Mouse (Mus musculus) embryonic stem cell, embryonic (primary cell): ENCODE results near the gene Fanca.

Source experiments
- CTCF ChIA-PET, 4 experiments: fragments of 300-600 bp in 2 of 4; fragments of 350-600 bp in 2 of 4; sonication (Branson Sonifier 250); formaldehyde crosslinking; loops; one replicate each; lab custom pipeline; 2022; ENCODE audit warnings: inconsistent platforms in 2 of 4; lab: Charles Lee
- POLR2A ChIA-PET, 4 experiments: fragments of 300-600 bp in 2 of 4; fragments of 350-600 bp in 2 of 4; sonication (Branson Sonifier 250); formaldehyde crosslinking; loops; one replicate each; lab custom pipeline; 2022; ENCODE audit warnings: antibody characterized with exemption in 4 of 4, inconsistent platforms in 1 of 4; lab: Charles Lee

Fanca gene

GRCm38 (mm10) chr8:123239398-123239797 lies 79.0 kb downstream of the Fanca start:
- POLR2A ChIA-PET = interaction anchor here in 2 of 4 experiments (1.0 to 9.1 kb wide), 8 partner anchors 11 to 134 kb away, joined by 3 to 46 read pairs (median 3); partner anchors contain the start of genes Vps9d1 (in 2 of the 2), Zfp276 (in 2 of the 2), Chmp1a (in 1 of the 2) and Spata33 (in 1 of the 2)
- CTCF ChIA-PET = interaction anchor here in 3 of 4 experiments (0.5 to 0.7 kb wide), 6 partner anchors 7 to 902 kb away, joined by 3 to 9 read pairs (median 5); no protein-coding TSS in a partner anchor

GRCm38 (mm10) chr8:123235520-123236497 lies 82.6 kb downstream of the Fanca start, which contains the start of gene Spata2l:
Spata2l (minus strand) TSS chr8:123236233.
- POLR2A ChIA-PET = interaction anchor here (0.5 to 9.1 kb wide), 55 partner anchors 9 to 932 kb away, joined by 3 to 53 read pairs (median 4); partner anchors contain the start of genes Vps9d1 (in 4 of the 4), Zfp276 (in 4 of the 4), Chmp1a (in 3 of the 4) and Spata33 (in 3 of the 4)
- CTCF ChIA-PET = interaction anchor here (0.5 to 2.0 kb wide), 24 partner anchors 9 to 1624 kb away, joined by 3 to 9 read pairs (median 4); partner anchors contain the start of genes Chmp1a (in 3 of the 4), Spata33 (in 3 of the 4), Mc1r (in 2 of the 4) and Cdk10 (in 1 of the 4)

GRCm38 (mm10) chr8:123234918-123235519 lies 83.4 kb downstream of the Fanca start:
- CTCF ChIA-PET = interaction anchor here in 3 of 4 experiments (0.5 to 3.5 kb wide), 8 partner anchors 11 to 172 kb away, joined by 3 to 19 read pairs (median 6); partner anchors contain the start of genes Chmp1a (in 2 of the 3), Spata33 (in 2 of the 3) and Mc1r (in 1 of the 3)
- POLR2A ChIA-PET = interaction anchor here (0.5 to 9.1 kb wide), 35 partner anchors 9 to 711 kb away, joined by 3 to 53 read pairs (median 5); partner anchors contain the start of genes Vps9d1 (in 3 of the 4), Zfp276 (in 3 of the 4), Cdk10 (in 2 of the 4) and Chmp1a (in 2 of the 4)

GRCm38 (mm10) chr8:123233760-123234159 lies 84.6 kb downstream of the Fanca start:
- POLR2A ChIA-PET = interaction anchor here (0.5 to 9.1 kb wide), 36 partner anchors 8 to 598 kb away, joined by 3 to 53 read pairs (median 4); partner anchors contain the start of genes Vps9d1 (in 3 of the 4), Zfp276 (in 3 of the 4), Cdk10 (in 2 of the 4) and Chmp1a (in 2 of the 4)

GRCm38 (mm10) chr8:123233300-123233699 lies 85.1 kb downstream of the Fanca start:
- CTCF ChIA-PET = interaction anchor here in 3 of 4 experiments (0.6 to 3.5 kb wide), 15 partner anchors 9 to 411 kb away, joined by 3 to 19 read pairs (median 5); partner anchors contain the start of genes Chmp1a (in 1 of the 3), Mc1r (in 1 of the 3) and Spata33 (in 1 of the 3)
- POLR2A ChIA-PET = interaction anchor here (0.5 to 9.1 kb wide), 30 partner anchors 9 to 598 kb away, joined by 3 to 53 read pairs (median 5); partner anchors contain the start of genes Vps9d1 (in 3 of the 4), Zfp276 (in 3 of the 4), Cdk10 (in 2 of the 4) and Chmp1a (in 2 of the 4)

More at GRCm38 (mm10) chr8:123233760-123234159, 84.6 kb downstream of the Fanca start:
- CTCF ChIA-PET = interaction anchor here in 3 of 4 experiments (0.6 to 3.5 kb wide), 10 partner anchors 12 to 410 kb away, joined by 3 to 19 read pairs (median 6); partner anchors contain the start of genes Chmp1a (in 1 of the 3) and Spata33 (in 1 of the 3)

- ChIA-PET POLR2A (interaction anchor here in 3 of 4 experiments (0.5 to 9.1 kb wide), 18 partner anchors 8 to 646 kb away, joined by 3 to 53 read pairs (median 8); partner anchors contain the start of genes Cdk10 (in 2 of the 3), Chmp1a (in 2 of the 3), Spata33 (in 2 of the 3) and Vps9d1 (in 1 of the 3)), CTCF (interaction anchor here (0.8 to 3.5 kb wide), 14 partner anchors 8 to 210 kb away, joined by 3 to 19 read pairs (median 5); partner anchors contain the start of genes Chmp1a (in 2 of the 4) and Spata33 (in 2 of the 4))
Measured at GRCm38 (mm10) chr8:123232553-123232952, 85.8 kb downstream of the Fanca start.

- ChIA-PET POLR2A (interaction anchor here in 3 of 4 experiments (0.5 to 9.1 kb wide), 12 partner anchors 12 to 124 kb away, joined by 3 to 53 read pairs (median 5); partner anchors contain the start of genes Chmp1a (in 2 of the 3), Spata33 (in 2 of the 3), Vps9d1 (in 1 of the 3) and Zfp276 (in 1 of the 3)), CTCF (interaction anchor here in 3 of 4 experiments (0.5 to 3.5 kb wide), 13 partner anchors 8 to 297 kb away, joined by 3 to 19 read pairs (median 4); partner anchors contain the start of genes Chmp1a (in 3 of the 3) and Spata33 (in 3 of the 3))
Measured at GRCm38 (mm10) chr8:123231742-123232141, 86.6 kb downstream of the Fanca start.

GRCm38 (mm10) chr8:123230326-123230725 lies 88.0 kb downstream of the Fanca start:
- CTCF ChIA-PET = interaction anchor here in 1 of 4 experiments (1.5 kb wide), 1 partner anchor 18 kb away, joined by 4 read pairs; the partner anchor contains the start of genes Chmp1a and Spata33
- POLR2A ChIA-PET = interaction anchor here in 2 of 4 experiments (1.1 to 1.6 kb wide), 2 partner anchors 9 to 124 kb away, joined by 3 to 6 read pairs; no protein-coding TSS in a partner anchor

GRCm38 (mm10) chr8:123228416-123228815 lies 90.0 kb downstream of the Fanca start:
- ChIA-PET POLR2A (interaction anchor here in 1 of 4 experiments (1.3 kb wide), 2 partner anchors 12 to 16 kb away, joined by 3 to 5 read pairs; partner anchors contain the start of genes Chmp1a and Spata33), CTCF (no interaction called here)

GRCm38 (mm10) chr8:123224278-123225266 lies 93.8 kb downstream of the Fanca start, which contains the start of gene Cdk10:
Cdk10 (plus strand) TSS chr8:123224842.
- ChIA-PET CTCF (interaction anchor here in 3 of 4 experiments (0.6 to 1.9 kb wide), 7 partner anchors 9 to 86 kb away, joined by 3 to 6 read pairs (median 4); partner anchors contain the start of genes Chmp1a (in 2 of the 3), Spata33 (in 2 of the 3) and Spata2l (in 1 of the 3)), POLR2A (interaction anchor here in 3 of 4 experiments (0.6 to 3.7 kb wide), 21 partner anchors 8 to 294 kb away, joined by 3 to 30 read pairs (median 4); partner anchors contain the start of genes Chmp1a (in 3 of the 3), Spata2l (in 3 of the 3), Spata33 (in 3 of the 3) and Gas8 (in 1 of the 3))

- ChIA-PET CTCF (interaction anchor here in 3 of 4 experiments (0.5 to 1.3 kb wide), 8 partner anchors 8 to 769 kb away, joined by 3 to 9 read pairs (median 4); partner anchors contain the start of genes Chmp1a (in 1 of the 3) and Spata33 (in 1 of the 3)), POLR2A (interaction anchor here (0.5 to 2.5 kb wide), 11 partner anchors 9 to 407 kb away, joined by 3 to 16 read pairs (median 3); partner anchors contain the start of genes Spata2l (in 2 of the 4), Chmp1a (in 1 of the 4), Spata33 (in 1 of the 4) and Zfp276 (in 1 of the 4))
Measured at GRCm38 (mm10) chr8:123220917-123221316, 97.5 kb downstream of the Fanca start.
